In the genomic region with DNA sequence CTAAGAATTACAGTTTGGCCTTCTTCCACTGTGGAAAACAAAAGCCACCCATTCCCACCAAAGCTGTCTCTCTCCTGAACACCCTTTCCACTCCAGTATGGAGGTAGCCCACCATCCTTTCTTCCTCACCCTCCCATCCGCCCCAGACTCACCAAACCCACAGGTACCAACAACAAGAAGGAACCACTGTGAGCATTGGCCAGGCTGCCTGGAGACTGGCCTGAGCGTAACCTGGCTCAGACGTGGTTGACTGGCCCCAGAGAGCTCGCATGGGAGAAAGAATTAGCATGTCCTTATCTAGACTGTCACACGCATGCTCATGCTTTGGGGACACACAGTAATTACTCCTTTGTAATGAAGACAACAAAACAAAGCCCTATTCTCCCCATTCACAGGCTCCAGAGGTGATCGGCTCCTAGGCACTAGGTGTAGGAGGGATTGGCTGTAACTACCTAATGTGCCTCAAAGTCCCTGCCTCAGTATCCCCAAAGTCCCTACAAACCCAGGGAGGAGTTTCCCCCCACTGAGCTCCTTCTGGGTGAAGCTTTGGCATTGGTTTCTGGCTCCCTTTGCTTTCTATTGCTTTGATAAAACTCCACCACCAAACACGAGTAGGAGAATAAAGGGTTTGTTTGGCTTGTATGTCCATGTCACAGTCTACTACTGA, we compare ENCODE assay signal across 9 mouse cellular contexts. TPM values are rescaled to one million over a fixed set of nuclear protein-coding genes. Genes with fewer than 3 reads are reported as not detected.
DNase-seq lines count a peak whose midpoint lies in the region; ATAC-seq lines count a peak whose summit lies in the region.
"Had no signal": no experiment of that assay in that cellular context is flagged by ENCODE, and none has a peak within 500 bp of the region (broad histone marks: within the 10 kb centered on the region; RNA-seq: fewer than 3 reads in every experiment).

No protein-coding gene starts in this region.

- 62% methylated on average over 7 of the region's 7 CpGs for WGBS in heart, embryonic 13.5 days
- WGBS in embryonic facial prominence, embryonic 10.5 days = 63% methylated on average over 7 of the region's 7 CpGs
- WGBS in hindbrain, embryonic 12.5 days = 37% methylated on average over 7 of the region's 7 CpGs
- 39% methylated on average over 7 of the region's 7 CpGs for WGBS in midbrain, embryonic 16.5 days

- peaks cover 40% of the 10 kb centered on the region for H3K36me3 ChIP-seq in heart, embryonic 13.5 days
- peaks cover 86% of the 10 kb centered on the region for H3K36me3 ChIP-seq in embryonic facial prominence, embryonic 10.5 days (replicated peaks)
- peaks cover 53% of the 10 kb centered on the region for H3K36me3 ChIP-seq in hindbrain, embryonic 12.5 days
- peaks cover 2% of the 10 kb centered on the region; the same call in 1 of the 2 replicates for H3K36me3 ChIP-seq in midbrain, embryonic 16.5 days (ENCODE audit: control insufficient read depth, insufficient read depth, low read length)

- no peak overlapping the region for H3K9ac ChIP-seq in heart, embryonic 13.5 days
- no peak overlapping the region for H3K9ac ChIP-seq in hindbrain, embryonic 12.5 days
- H3K9ac ChIP-seq in midbrain, embryonic 16.5 days (ENCODE audit: low read depth, low read length) = no peak overlapping the region

- no peak overlapping the region for H3K4me3 ChIP-seq in heart, embryonic 13.5 days
- H3K4me3 ChIP-seq in embryonic facial prominence, embryonic 10.5 days = 0 out of 2 replicates have a peak overlapping the region, but pooled peaks have one; percentile 21
- H3K4me3 ChIP-seq in hindbrain, embryonic 12.5 days = no peak overlapping the region
- no peak overlapping the region for H3K4me3 ChIP-seq in midbrain, embryonic 16.5 days (ENCODE audit: low read depth, low read length)

- DNase-seq in heart, adult 9 months (ENCODE audit: low spot score in 2 of 2) = no peak
- no peak for DNase-seq in embryonic facial prominence, embryonic 10.5 days (ENCODE audit: low spot score)
- no peak for DNase-seq in gastrocnemius, postnatal 10 days
- DNase-seq in lung, postnatal 36 days = no peak
- no peak for DNase-seq in layer of hippocampus, postnatal 10 days (ENCODE audit: low spot score in 2 of 2)

- H3K27ac ChIP-seq in heart, embryonic 13.5 days (replicated peaks) = peak overlapping the region; percentile 92
- H3K27ac ChIP-seq in embryonic facial prominence, embryonic 10.5 days (replicated peaks) = peak overlapping the region; percentile 89
- peak overlapping the region; percentile 80 for H3K27ac ChIP-seq in hindbrain, embryonic 12.5 days
- H3K27ac ChIP-seq in midbrain, embryonic 16.5 days (ENCODE audit: low read length) = peak overlapping the region; percentile 33

- H3K27me3 ChIP-seq in heart, embryonic 13.5 days (replicated peaks) = no peaks in the 10 kb centered on the region
- no peaks in the 10 kb centered on the region for H3K27me3 ChIP-seq in embryonic facial prominence, embryonic 10.5 days (replicated peaks; ENCODE audit: low read depth, poor library complexity, severe bottlenecking)
- no peaks in the 10 kb centered on the region for H3K27me3 ChIP-seq in hindbrain, embryonic 12.5 days
- H3K27me3 ChIP-seq in midbrain, embryonic 16.5 days (ENCODE audit: control insufficient read depth, insufficient read depth, low read depth, low read length) = no peaks in the 10 kb centered on the region

- no peaks in the 10 kb centered on the region for H3K9me3 ChIP-seq in heart, embryonic 13.5 days
- no peaks in the 10 kb centered on the region for H3K9me3 ChIP-seq in embryonic facial prominence, embryonic 10.5 days
- H3K9me3 ChIP-seq in hindbrain, embryonic 12.5 days (replicated peaks) = no peaks in the 10 kb centered on the region
- H3K9me3 ChIP-seq in midbrain, embryonic 16.5 days (replicated peaks; ENCODE audit: control insufficient read depth, low read length, poor library complexity, severe bottlenecking) = no peaks in the 10 kb centered on the region

- H3K4me2 ChIP-seq in heart, embryonic 13.5 days = no peak overlapping the region
- H3K4me2 ChIP-seq in hindbrain, embryonic 12.5 days (replicated peaks) = no peak overlapping the region
- H3K4me2 ChIP-seq in midbrain, embryonic 16.5 days (ENCODE audit: low read length) = no peak overlapping the region

- H3K4me1 ChIP-seq in heart, embryonic 13.5 days = peaks cover 20% of the 10 kb centered on the region
- peaks cover 47% of the 10 kb centered on the region for H3K4me1 ChIP-seq in embryonic facial prominence, embryonic 10.5 days
- peaks cover 26% of the 10 kb centered on the region for H3K4me1 ChIP-seq in hindbrain, embryonic 12.5 days
- no peaks in the 10 kb centered on the region for H3K4me1 ChIP-seq in midbrain, embryonic 16.5 days (ENCODE audit: control insufficient read depth, insufficient read depth, low read length)

- no peak for ATAC-seq in heart, embryonic 13.5 days (ENCODE audit: extremely low read depth, insufficient number of reproducible peaks, low FRiP score, low TSS enrichment)
- ATAC-seq in hindbrain, embryonic 12.5 days (ENCODE audit: low FRiP score) = peak; percentile 63; the same call in 1 of the 2 replicates
- peak; percentile 43 for ATAC-seq in midbrain, embryonic 16.5 days
- ATAC-seq: CD4-positive, CD25-positive, alpha-beta regulatory T cell, adult 4 months had no signal

RNA-seq across cellular contexts. Expression of a gene that starts 36.6 kb away (rescaled TPM):
- polyA plus RNA-seq in heart, embryonic 13.5 days (2015; fragmentation: Nextera tagmentation; extraction: Ambion mirVana) = 11.5 and 12.1 TPM in 2 replicates
- polyA plus RNA-seq in embryonic facial prominence, embryonic 10.5 days (2016; fragmentation: Nextera tagmentation; extraction: Ambion mirVana) = 28.3 and 29.6 TPM in 2 replicates
- polyA plus RNA-seq in hindbrain, embryonic 12.5 days (2016; fragmentation: Nextera tagmentation; extraction: Ambion mirVana) = 29.5 and 31.7 TPM in 2 replicates
- 21.6 and 23.4 TPM in 2 replicates for polyA plus RNA-seq in midbrain, embryonic 16.5 days (2015; fragmentation: Nextera tagmentation; extraction: Ambion mirVana)
- total RNA-seq in gastrocnemius, postnatal 10 days (2021) = 10 to 100 TPM; 25.1 to 32.5 TPM
- 10 to 100 TPM; 28.3 to 28.5 TPM for total RNA-seq in layer of hippocampus, postnatal 10 days (2021)

Comparison
In these comparisons a context has a peak if more than half of its experiments do, and no peak if none do; other contexts are left out.
1. H3K27ac ChIP-seq: peak in every context shown above with its lines; median percentile 92 in heart, embryonic 13.5 days; 89 in embryonic facial prominence, embryonic 10.5 days; 80 in hindbrain, embryonic 12.5 days; 33 in midbrain, embryonic 16.5 days.